Mouse (Mus musculus) naive thymus-derived CD4-positive, alpha-beta T cell, adult 2 months (primary cell): Measurements from ENCODE around the gene Zfp524.

Source experiments
- DNase-seq: peaks from one replicate; pipeline ENCODE4 v3.0.0-alpha.2; 2011; ENCODE audit warnings: low read depth

Gene Zfp524

DNA sequence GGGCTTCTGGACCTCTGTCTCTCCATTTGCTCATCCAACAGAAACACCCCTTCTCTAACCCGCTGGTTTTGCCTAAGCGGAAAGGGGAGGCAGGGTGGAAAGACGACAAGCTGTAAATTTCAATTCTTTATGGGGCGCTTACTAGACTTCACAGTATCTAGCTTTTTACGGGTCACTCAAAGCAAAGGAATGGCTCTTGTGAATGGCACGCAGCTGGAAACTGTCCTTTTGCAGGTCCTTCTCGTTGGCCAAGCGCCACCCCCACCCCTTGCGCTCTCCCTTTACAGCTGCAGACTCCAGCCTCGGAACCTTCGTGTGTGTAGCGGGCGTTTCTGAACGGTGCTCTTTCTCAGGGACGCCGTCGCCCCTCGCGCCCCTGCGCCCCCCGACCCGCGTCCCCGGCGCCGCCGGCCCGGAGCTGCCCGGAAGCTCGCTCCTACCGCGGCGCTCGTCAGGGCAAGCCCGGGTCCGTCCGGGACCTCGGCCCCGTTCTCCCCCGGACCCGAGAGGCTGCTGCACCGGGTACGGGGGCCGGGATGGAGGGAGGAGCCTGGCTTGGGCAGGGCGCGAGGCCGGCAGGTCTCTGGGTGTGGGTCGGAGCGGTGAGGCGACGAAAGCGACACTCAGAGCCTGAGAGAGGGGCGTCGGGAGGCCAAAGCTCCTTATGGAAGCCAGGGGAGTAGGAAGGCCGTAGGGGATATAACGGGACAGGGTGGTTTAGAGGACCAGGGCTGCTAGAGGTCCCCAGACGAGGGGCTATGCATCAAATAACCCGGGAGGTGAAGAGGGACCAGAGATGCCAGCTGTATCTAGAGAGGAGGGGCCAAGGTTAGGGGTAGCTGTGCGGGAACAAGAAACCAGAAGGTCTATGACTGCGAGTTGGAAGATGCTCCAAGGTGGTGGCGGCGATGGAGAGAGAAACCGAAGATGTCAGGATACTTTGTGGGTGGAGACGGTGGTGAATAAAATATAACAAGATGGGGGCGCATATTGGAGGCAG is 37.3 kb downstream of the Zfp524 start, which contains the start of gene Zfp580:
Gene Zfp580, plus strand, starts transcription at position 346 of the 1,000 bp plus-strand sequence.
- peak; percentile 83 for DNase-seq

DNA sequence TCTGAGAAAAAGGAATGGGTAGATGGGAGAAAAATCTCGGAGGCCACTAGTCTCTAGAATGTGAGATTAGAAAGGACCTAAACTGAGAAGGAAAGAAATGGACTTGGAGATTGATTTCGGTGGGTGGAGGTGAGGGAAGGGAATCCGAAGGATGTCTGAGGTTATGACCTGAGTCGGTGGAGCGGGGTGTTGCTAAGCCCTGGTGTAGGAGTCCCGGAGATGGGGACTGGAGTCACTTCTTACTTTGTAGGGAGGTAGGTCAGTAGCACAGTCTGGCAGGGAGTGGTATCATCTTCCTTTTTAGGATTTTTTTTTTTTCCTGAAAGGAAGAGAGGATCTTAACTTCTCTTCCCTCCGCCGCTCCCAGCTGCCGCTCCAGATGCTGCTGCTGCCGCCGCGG is 38.2 kb downstream of the Zfp524 start:
- DNase-seq = peak; percentile 39

DNA sequence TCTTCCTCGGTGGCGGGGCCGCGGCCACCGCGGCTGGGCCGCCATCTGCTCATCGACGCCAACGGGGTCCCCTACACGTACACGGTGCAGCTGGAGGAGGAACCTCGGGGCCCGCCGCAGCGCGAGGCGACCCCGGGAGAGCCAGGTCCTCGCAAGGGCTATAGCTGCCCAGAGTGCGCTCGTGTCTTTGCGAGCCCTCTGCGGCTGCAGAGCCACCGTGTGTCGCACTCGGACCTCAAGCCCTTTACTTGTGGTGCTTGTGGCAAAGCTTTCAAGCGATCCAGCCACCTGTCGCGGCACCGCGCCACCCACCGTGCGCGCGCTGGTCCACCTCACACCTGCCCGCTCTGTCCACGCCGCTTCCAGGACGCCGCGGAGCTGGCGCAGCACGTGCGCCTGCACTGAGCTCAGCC is 38.7 kb downstream of the Zfp524 start:
- DNase-seq = no peak

DNA sequence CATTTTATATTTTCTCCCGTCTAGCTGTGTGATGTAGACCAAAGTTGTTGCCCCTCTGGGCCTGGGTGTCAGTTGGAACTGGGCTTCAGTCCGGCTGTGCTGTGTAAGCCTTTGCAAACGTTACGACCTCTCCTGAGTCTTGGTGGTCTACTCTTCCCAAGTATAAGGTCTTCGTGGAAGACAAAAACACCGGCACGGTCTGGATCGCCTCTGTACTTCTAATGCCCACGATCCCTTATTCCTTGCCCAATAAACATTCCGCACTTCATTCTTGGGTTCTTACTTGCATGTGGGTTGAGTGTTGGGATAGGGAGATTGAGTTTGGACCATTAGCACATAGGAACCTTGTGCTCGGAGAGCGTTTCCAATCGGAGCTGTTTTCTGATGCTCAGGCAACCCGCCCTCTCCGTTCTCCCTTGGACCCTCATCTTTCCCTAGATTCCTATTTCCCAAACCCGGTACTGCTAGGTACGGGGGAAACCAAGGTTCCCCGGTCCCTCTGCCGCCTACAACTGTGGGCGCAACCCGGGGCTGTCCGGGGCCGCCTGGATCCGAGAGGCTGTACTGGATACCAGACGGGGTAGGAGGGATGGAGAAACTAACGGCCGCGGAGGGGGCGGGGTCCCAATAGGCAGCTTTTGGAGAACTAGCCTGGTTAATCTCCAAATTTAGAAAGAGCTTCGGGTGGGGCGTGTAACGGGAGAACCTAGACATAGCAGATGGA is 39.4 kb downstream of the Zfp524 start:
- DNase-seq = no peak

DNA sequence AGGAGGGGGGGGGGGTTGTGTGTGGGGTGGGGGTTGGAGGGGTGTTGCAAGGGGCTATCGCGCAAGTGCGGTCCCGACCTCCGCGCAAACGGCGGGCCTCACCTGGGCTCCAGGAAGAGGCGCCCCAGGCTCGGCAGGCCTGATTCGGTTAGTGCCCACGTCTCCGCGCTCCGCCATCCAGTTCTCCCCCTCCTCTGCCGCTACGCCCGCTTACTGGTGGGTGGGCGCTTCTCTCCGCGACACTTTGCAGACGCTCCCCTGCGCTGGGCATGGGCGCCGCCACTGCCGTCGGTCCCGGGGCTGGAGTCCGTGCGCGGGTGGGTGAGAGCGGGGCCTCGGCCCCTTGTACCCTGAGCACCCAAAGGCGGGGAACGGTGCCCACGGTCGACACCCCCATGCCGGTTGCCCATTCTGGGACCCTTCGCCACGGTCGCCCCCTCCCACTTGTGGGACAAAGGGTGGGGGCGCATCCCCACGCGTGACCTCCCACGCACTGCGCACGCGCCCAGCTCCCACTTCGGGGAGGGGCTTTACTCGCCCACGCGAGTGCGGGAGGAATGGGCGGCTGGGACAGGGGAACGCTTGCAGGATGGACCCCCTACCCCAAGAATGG is 42.5 kb downstream of the Zfp524 start:
- no peak for DNase-seq

DNA sequence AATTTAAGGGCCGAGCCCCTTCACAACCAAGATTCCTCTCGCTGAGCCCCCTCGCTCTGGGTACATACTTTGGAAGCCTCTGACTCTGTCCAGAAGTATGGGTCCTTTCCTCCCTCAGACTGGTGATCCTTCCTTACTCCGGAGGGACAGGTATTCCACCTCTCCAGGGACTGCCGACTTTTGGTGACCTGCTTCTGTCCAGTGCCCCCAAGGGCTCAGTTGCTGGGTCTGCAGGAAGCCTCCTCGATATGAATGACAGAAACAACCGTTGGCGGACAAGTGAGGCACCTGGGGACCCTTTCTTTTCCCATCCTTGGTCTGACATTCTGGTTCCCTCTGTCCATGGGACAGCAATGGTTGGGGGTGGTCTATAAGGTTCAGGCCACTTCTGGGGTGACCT is 43.2 kb downstream of the Zfp524 start:
- no peak for DNase-seq

DNA sequence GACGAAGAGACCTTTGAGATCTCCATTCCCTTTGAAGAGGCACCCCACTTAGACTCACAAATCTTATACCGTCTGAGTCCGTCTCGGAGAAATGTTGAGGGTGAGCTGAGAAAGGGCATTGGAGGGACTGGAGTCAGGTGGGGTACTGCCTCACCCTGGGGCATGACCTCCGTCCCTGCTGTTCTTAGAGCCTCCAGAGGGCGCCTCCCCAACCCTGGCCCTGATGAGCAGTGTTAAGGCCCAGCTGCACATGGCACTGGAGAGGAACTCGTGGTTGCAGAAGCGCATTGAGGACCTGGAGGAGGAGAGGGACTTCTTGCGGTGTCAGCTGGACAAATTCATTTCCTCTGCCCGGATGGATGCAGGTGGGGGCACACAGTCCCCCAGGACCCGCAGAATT is 43.6 kb downstream of the Zfp524 start:
- peak; percentile 48 for DNase-seq

DNA sequence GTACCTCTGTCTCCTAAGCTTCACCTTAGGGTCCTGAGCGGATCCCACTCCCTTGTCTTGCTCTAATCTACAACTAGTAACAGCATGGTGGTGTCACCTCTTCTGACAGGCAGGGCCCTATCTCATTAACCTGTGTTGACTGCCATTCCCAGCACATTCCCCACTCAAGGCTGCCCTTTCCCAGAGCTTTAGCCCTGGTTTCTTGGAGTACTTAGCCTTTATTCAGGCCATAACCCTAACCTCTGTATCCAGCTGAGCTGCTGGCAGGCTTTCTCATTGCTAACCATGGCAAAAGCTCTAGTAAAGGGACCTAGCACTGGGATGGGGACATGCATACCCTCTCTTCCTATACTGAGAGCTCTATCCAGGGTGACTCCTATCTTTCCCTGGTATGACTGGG is 44.4 kb downstream of the Zfp524 start:
- DNase-seq = no peak

DNA sequence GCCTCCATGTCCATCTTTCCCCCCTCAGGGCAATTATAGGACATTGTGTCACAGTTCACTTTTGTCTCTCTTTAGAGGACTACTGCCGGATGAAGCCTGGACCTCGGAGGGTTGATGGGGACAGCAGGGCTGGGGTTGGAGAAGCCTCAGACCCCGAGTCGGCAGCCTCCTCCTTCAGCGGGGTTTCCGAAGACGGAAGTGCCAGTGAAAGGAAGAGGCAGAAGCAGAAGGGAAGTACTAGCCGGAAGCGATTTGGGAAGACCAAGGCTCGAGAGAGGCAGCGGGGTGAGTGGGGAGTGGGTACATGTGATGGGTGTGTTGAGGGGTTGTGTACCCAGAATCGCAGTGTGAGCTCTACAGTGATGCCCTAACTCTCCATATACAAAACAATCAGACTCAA is 45.2 kb downstream of the Zfp524 start:
- no peak for DNase-seq

DNA sequence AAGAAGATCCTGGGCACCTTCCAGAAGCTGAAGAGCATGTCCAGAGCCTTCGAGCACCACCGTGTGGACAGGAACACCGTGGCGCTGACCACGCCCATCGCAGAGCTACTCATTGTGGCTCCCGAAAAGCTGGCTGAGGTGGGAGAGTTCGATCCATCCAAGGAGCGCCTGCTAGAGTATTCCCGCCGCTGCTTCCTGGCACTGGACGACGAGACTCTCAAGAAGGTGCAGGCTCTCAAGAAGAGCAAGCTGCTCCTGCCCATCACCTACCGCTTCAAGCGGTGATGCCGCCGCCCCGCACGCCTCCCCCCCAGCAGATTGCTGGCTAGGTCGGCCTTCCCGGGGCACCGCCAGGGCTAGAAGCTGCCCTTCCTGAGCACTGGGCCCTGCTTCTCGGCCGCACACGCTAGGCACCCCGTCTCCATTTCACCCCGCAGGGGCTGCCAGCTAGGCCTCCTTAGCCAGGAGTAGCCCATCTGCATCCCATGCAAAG is 46.1 kb downstream of the Zfp524 start:
- DNase-seq = peak; percentile 80

DNA sequence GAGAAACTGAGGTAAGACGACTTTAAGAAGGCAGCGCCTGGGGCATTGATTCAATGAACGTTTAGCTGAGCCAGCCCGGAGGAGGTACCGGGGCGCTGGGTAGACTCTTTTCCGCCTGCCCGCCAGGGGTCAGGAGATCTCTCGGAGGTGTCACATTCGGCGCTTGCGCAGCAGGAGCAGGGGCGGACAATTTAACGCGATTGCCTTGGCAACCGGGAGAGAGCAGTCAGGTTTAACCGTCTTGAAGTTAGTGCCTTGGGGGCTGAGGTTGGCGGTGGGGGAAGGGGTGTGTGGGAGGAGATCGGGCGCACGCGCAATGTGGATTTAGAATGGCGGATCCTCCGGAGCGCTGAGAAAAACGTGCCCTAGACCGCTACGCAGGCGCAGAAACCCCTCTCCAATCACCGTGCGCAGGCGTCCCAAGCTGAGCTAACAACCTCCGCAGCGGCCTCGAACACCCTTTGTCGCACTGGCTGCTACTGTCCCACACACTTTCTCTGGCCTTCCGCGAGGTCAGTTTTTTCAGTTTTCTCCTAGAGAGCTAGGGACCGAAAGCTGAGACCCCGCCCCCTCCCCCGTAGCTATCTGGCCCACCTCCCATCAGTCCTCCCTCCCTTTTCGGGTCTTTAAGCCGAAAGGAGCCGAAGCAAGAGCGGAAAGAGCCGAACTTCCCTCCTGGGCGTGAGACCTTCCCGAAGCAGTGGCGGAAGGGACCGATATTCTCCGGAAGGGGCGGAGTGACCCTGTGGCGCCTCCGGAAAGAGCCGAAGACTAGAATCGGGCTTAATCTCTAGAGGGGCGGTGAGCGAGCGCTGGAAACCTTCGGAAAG is 46.9 kb downstream of the Zfp524 start:
- peak; percentile 99 for DNase-seq

DNA sequence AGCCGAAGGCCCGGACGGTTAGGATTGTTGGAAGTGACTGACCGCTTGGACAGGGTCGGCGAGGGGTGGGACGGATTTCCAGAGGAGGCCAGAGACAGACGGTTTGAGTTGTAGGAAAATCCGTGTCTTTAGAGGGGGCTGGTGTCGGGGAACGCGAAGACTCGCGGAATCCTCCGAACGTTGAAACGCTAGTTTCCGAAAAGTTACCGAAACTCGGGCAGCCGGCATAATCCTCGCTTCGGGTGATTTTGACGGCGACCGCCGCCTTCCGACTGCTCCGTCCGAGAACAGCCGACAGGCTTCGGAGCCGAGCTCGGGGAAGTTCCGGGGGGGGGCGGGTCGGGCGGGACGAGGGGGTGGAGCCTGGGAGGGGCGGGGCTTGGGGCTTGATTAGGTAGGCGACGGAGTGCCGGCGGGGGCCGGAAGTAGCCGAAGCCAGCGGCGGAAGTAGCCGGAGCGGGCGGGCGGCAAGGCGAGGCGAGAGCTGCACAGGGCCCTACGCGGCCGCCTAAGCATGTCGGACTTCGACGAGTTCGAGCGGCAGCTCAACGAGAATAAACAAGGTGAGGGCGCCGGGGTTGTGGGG is 47.7 kb downstream of the Zfp524 start, which contains the start of gene U2af2:
Gene U2af2, plus strand, starts transcription at position 370 of the 586 bp plus-strand sequence.
- no peak for DNase-seq

DNA sequence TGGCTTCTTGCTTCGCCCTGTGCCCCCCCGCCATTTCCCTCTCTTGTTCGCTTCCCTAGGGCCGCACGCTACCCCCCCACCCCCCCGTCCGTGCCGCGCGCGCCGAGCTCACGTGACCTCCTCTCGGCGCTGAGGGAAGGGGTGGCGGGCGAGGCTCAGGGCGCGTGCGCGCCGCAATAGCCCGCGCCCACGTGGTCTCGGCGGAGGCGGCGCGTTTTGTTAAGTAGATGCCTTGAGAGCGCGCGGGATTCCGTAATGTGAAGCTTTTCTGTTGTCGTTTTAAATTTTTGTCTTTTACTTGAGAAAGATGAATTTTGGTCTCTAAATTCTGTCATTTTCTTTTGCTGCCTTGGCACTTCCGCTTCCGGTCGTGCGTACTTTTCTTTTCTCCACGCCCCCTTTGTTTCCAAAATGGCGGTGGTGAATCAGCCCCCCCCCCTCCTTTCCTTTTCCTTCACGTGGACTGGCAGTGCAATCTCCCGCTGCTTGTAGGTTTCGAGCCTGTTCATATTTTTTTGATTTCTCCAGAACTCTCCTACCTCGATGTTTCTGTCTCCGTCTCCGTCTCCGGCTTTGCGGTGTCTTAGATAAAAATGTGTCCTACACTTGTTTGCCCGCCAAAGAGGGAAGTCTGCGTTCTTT is 48.3 kb downstream of the Zfp524 start:
- peak; percentile 95 for DNase-seq

DNA sequence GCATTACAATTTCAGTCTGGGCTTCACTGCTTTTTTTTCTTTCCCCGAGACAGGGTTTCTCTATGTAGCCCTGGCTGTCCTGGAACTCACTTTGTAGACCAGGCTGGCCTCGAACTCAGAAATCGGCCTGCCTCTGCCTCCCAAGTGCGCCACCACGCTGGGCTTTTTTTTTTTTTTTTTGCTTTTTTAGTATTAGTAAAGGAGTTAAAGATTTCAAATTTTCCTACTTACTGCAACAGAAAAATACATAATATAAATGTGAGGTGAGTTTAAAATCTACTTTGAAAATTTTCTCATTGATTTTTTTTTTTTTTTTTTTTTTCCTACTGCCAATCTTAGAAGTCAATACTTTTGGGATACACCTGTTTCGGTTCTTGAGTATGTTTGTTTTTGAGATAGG is 50.7 kb downstream of the Zfp524 start:
- no peak for DNase-seq
